Mouse (Mus musculus) megakaryocyte, embryonic 14.5 days (primary cell): ENCODE data around the gene AC134908.4. TPM values are rescaled to one million over a fixed set of nuclear protein-coding genes. Genes with fewer than 3 reads are reported as not detected.

Source experiments
- H3K27me3 ChIP-seq: replicated peaks from 2 replicates; pipeline ENCODE3; 2012; ENCODE audit warnings: inconsistent platforms
- H3K36me3 ChIP-seq: replicated peaks from 2 replicates; pipeline ENCODE3; 2012; ENCODE audit warnings: low read length, inconsistent platforms, mixed read lengths
- H3K4me1 ChIP-seq: 2 replicates; pipeline ENCODE4 v1.6.1; 2012; ENCODE audit warnings: inconsistent platforms
- H3K4me3 ChIP-seq: replicated peaks from 2 replicates; pipeline ENCODE3; 2012; ENCODE audit warnings: moderate library complexity, mild to moderate bottlenecking, inconsistent platforms
- H3K9me3 ChIP-seq: 2 replicates; pipeline ENCODE4 v1.6.1; 2012; ENCODE audit warnings: inconsistent platforms
- FLI1 ChIP-seq: IDR thresholded peaks from 2 replicates; pipeline ENCODE4 v1.6.1; 2012; ENCODE audit warnings: low read length, inconsistent platforms, mixed read lengths
- GATA1 ChIP-seq: IDR thresholded peaks from 3 replicates; pipeline ENCODE4 v1.6.1; 2012; ENCODE audit warnings: mixed read lengths, low read length, inconsistent platforms, borderline replicate concordance
- polyA plus RNA-seq: library from polyadenylated mRNA; stranded (reverse); fragments of >175 nt; gene quantifications from 2 replicates; pipeline ENCODE4 v1.2.3, GENCODE M21; 2012; ENCODE audit warnings: low replicate concordance; ENCODE audit not compliant: insufficient read depth

The AC134908.4 gene
- not detected in 2 replicates for polyA plus RNA-seq

- peaks cover 15% of the 10 kb centered on the region for H3K36me3 ChIP-seq
- H3K4me1 ChIP-seq = peaks cover 69% of the 10 kb centered on the region
- H3K4me3 ChIP-seq = peak within 1 kb of the TSS; percentile 91
- TF ChIP-seq FLI1 (no peak), GATA1 (no peak)
- H3K9me3 ChIP-seq = no peaks in the 10 kb centered on the region
- peaks cover 21% of the 10 kb centered on the region for H3K27me3 ChIP-seq
Observed at GRCm38 (mm10) chr17:25795609-25796092, at the start of gene AC134908.4. Gene AC134908.4, minus strand, starts transcription at chr17:25795659.

GRCm38 (mm10) chr17:25844396-25844901 is 49.0 kb upstream of the AC134908.4 start, which contains the start of gene Rhot2:
Gene Rhot2, minus strand, starts transcription at chr17:25844851.
- no peaks in the 10 kb centered on the region for H3K9me3 ChIP-seq
- TF ChIP-seq GATA1 (no peak), FLI1 (peak; percentile 78; the same call in 1 of the 2 replicates)
- peaks cover 82% of the 10 kb centered on the region for H3K36me3 ChIP-seq
- H3K4me3 ChIP-seq = peak within 1 kb of the TSS; percentile 99
- no peaks in the 10 kb centered on the region for H3K27me3 ChIP-seq
- peaks cover 64% of the 10 kb centered on the region for H3K4me1 ChIP-seq

DNA sequence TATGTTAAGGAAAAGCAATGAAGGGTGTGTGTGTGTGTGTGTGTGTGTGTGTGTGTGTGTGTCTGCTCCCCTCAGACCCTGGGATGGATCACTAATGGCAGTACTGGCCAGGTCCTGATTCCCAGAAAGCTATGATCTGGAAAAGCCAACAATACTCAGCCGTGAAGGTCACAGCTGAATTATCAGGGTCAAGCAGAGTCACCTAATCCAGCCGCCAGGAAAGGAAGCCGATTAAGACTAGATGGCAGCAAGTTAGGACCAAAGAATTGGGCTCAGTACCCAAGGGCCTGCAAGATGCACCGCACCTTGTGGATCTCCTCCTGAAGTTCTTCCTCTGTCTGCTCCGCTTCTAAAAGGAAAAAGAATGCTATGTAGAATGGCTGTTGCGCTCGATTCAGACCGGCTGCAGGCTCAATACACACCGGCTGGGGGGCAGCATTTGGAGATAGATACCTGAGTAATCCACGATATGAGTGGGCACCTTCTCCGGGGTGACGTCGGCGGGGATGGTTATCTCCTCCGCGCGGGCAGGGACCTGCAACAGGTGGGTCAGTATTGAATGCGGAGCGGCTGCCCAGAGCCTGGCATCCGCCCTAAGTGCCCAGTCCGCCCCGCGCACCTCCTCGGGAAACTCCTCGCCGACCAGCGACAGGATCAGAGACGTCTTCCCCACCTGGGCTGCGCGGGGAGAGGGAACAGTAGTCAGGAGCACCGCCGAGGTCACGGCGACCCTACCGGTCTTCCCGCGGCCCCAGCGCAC is 48.4 kb upstream of the AC134908.4 start:
- Histone ChIP-seq H3K4me3 (peak overlapping the region; percentile 99), H3K4me1 (peaks cover 70% of the 10 kb centered on the region), H3K27me3 (no peaks in the 10 kb centered on the region), H3K36me3 (peaks cover 82% of the 10 kb centered on the region), H3K9me3 (no peaks in the 10 kb centered on the region)
- TF ChIP-seq GATA1 = no peak
- TF ChIP-seq FLI1 = no peak

DNA sequence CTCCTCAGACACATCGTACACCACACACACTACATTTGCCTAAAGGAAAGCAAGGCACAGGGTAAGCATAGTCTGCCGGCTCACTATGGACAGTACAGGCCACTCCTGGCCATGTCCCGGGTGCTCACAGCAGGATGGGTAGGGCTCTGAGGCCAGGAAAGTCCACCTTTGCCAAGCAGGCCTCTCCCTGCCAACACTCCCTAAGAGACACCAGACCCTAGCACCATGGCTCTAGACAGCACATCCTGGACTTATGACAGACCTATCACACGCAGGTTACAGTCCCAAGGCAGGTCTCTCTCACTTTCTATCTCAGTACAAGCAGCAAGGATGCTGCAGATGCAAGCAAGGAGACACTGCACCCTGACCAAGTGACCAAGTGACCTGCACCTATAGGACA is 47.7 kb upstream of the AC134908.4 start:
- Histone ChIP-seq H3K4me1 (peaks cover 75% of the 10 kb centered on the region), H3K27me3 (no peaks in the 10 kb centered on the region), H3K9me3 (no peaks in the 10 kb centered on the region), H3K4me3 (peak overlapping the region; percentile 99), H3K36me3 (peaks cover 81% of the 10 kb centered on the region)
- no peak for TF ChIP-seq GATA1
- no peak for TF ChIP-seq FLI1

GRCm38 (mm10) chr17:25842509-25842908 is 47.0 kb upstream of the AC134908.4 start:
- no peaks in the 10 kb centered on the region for H3K9me3 ChIP-seq
- H3K4me3 ChIP-seq = no peak overlapping the region
- H3K27me3 ChIP-seq = no peaks in the 10 kb centered on the region
- TF ChIP-seq GATA1 (no peak), FLI1 (no peak)
- peaks cover 81% of the 10 kb centered on the region for H3K36me3 ChIP-seq
- H3K4me1 ChIP-seq = peaks cover 81% of the 10 kb centered on the region

DNA sequence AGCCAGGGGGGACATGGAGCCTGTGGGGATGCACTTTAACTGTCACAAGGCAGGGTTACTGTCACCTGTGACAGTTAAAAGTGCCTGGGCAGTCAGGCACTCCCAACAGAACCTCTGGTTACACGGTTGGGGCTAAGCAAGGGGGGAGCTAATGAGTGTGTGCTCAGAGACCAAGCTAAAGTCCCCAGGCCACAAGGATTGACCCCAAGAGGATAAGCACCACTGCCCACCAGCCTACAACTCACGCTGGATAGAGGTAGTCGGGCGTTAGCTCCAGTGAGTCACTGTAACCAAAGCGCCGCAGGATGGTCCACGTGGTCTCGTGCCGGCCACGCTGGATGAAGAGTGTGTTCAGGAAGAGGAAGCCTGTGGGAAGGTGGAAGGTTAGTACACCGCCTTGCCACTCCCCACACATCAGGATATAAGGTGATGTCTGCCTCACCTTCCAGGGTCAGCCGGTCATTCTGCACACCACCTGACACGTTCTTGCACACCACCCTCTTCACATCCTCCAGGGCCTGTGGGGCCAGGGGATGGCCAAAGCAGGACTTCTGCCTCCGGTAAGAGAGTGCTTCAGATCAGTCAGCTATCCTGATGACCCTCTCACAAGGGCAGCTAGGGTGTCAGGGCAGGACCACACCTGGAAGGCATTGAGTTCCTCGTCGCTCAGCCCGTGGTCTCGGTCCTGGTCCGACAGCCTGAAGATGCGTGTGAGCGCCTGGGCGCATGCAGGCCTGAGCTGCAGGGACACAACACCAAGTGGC is 45.8 kb upstream of the AC134908.4 start, which contains the start of gene Gm20683:
TSS of gene Gm20683 (minus strand) at position 647 of the 764 bp plus-strand sequence.
- TF ChIP-seq FLI1 = no peak
- TF ChIP-seq GATA1 = no peak
- H3K9me3 ChIP-seq = no peaks in the 10 kb centered on the region
- H3K27me3 ChIP-seq = no peaks in the 10 kb centered on the region
- H3K4me3 ChIP-seq = peak within 1 kb of the TSS; percentile 55
- H3K36me3 ChIP-seq = peaks cover 82% of the 10 kb centered on the region
- peaks cover 93% of the 10 kb centered on the region for H3K4me1 ChIP-seq

DNA sequence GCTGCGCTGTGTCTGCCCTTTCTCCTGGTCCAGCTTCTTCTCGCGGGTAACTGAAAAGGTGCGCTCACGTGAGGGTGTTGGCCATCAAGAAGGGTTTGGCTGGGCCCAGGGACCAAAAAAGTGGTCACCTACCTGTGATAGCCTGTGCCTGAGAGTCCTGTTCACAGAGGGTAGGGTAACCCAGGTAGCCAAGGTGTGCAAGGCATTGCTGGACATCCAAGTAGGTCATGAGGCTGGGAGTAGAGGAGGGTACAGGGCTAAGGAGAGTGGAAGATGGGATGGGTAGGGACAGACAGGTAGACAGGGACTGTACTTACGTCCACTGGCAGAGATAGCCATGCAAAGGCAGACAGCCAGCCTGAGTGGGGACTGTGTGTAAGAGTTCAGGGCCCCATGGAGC is 45.1 kb upstream of the AC134908.4 start:
- H3K27me3 ChIP-seq = no peaks in the 10 kb centered on the region
- H3K4me3 ChIP-seq = peak overlapping the region; percentile 55
- H3K9me3 ChIP-seq = no peaks in the 10 kb centered on the region
- peaks cover 82% of the 10 kb centered on the region for H3K36me3 ChIP-seq
- H3K4me1 ChIP-seq = peaks cover 95% of the 10 kb centered on the region
- TF ChIP-seq FLI1 (no peak), GATA1 (no peak)

DNA sequence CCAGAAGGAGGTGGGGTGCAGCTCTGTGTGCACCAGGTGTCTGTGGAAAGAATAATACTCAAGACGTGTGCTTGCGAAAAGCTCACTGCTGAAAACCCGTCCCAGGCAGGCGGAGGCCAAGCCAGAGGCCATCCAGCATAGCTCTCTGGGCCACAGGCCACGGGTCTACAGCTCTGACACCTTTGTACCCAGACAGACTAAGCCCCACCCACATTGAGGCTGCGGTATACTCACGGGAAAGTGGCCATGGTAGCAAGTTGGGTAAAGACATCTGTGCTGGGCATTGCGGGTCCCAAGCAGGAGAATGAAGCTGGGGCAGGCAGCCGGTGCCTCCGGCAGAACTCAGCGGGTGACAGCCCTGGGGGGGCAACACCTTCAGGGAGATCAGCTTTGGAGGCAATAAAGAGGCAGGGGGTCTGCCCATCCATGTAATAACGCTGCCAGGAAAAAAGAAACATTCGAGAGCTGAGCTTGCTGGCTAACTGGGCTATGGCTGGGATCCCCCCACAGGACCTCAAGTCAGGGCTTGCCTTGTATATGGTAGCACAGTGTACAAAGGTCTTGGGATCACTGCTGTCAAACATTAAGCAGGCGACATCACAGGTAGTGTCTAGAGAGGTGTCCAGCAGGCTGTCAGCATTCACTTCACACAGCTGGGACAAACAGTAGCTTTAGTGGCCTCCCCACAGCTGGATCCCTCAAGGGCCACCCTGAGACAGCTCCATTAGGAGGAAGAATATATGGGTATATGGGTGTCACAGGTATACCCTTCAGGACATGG is 44.2 kb upstream of the AC134908.4 start:
- Histone ChIP-seq H3K4me1 (peaks cover 95% of the 10 kb centered on the region), H3K9me3 (no peaks in the 10 kb centered on the region), H3K4me3 (no peak overlapping the region), H3K36me3 (peaks cover 85% of the 10 kb centered on the region), H3K27me3 (no peaks in the 10 kb centered on the region)
- TF ChIP-seq GATA1 = no peak
- no peak for TF ChIP-seq FLI1

DNA sequence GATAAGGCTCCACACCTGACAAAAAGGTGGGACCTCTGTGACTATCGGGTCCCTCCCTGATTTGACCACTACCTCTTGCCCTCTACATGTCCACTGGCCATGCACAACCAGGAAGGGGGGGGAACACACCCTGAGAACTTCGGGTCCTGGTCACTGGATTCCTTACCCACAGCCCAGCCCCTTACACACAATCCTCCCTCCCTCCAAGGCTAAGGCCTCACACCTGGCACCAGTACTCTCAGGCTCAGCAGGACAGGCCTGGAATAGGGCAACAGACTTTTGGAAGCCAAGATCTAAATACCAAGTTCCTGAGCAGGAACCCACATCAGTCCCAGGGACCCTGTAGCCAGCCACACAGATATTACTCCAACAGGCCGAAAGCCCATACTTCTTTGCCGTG is 43.4 kb upstream of the AC134908.4 start:
- Histone ChIP-seq H3K4me3 (no peak overlapping the region), H3K4me1 (peaks cover 97% of the 10 kb centered on the region), H3K27me3 (no peaks in the 10 kb centered on the region), H3K36me3 (peaks cover 90% of the 10 kb centered on the region), H3K9me3 (no peaks in the 10 kb centered on the region)
- no peak for TF ChIP-seq FLI1
- no peak for TF ChIP-seq GATA1
